Mouse (Mus musculus) gastrocnemius, postnatal 10 days (tissue): Measurements from ENCODE around the gene Cd300ld3. TPM values are rescaled to one million over a fixed set of nuclear protein-coding genes. Genes with fewer than 3 reads are reported as not detected.

Experiments used
- DNase-seq: peaks from one replicate; pipeline ENCODE4 v3.0.0; 2021; ENCODE audit warnings: mixed read lengths
- long read RNA-seq, 2 experiments: library from polyadenylated mRNA; stranded (forward); transcript quantifications; one replicate each; pipeline ENCODE4 v2.0.0; 2021
- total RNA-seq, 2 experiments: library from RNA; stranded (reverse); gene quantifications; 2 replicates each; pipeline ENCODE4 v1.2.3; 2021

Gene Cd300ld3
- 1 to 10 TPM; 2.4 to 3.7 TPM for total RNA-seq
- long read RNA-seq, experiment 1 = 0 reads
- long read RNA-seq, experiment 2 = 0 reads

DNA sequence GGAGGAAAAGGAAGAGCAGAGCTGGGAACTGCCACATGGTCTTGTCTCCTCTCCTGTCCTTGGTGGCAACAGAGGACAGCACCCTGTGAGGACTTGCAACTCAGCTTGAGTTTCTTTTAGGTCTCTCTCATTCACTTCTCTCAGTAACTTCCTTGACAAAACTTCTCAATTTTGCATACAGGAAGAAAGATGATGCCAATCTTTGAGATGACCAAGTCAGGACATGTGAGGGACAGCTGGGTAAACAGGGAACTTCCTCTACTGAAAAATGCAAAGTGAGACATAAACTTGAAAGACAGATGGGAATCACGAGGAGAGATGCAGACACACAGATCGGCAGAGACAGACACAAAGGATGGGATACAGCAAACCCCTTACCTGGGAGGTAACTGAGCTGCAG, at the start of gene Cd300ld3:
Cd300ld3 (minus strand) TSS at position 151 of the 400 bp plus-strand sequence.
- DNase-seq = no peak

DNA sequence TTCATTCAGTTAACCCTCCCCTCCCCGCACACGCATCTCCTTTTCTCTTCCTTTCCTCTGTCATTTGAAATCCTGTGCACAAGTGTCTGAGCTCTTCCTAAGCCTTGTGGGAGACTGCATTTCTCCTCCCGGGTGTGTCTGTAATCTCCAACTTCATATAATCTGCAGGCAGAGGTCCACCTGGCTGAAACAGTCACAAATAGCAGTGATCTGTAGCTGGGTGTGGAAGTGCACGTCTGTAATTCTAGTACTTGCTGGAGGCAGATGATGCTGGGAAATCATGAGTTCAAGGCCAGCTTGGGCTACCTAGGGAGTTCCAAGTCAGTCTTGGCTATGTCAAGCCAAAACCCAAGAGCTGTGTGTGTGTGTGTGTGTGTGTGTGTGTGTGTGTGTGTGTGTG, 43.9 kb upstream of the Cd300ld3 start:
- DNase-seq = no peak

DNA sequence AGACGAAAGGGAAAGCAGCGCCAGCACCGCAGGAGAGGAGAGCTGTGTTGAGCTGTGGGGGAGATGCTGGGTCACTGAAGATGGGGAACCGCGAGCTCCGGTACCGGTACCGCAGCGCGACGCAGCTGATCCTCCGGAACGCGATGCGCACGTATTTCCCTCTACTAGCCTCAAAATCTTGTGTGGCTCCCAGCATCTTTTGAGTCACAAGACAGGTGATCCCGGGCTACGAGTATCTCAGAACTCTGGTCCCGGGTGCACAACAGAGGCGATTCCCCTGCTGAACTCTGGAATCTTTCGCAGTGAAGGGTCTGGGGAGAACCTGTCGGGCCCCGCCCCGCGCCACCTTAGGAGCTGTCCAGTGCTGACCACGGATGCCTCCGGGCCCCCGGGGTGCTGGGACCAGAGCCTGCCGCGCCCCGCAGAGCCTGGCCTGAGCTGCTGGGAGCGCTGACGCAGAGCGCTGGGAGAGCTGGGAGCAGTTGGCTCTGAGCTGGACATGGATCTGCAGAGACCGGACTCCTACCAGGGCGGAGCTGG, 43.2 kb upstream of the Cd300ld3 start, which contains the start of gene Rab37:
Rab37 (plus strand) TSS at position 70 of the 540 bp plus-strand sequence.
- no peak for DNase-seq

DNA sequence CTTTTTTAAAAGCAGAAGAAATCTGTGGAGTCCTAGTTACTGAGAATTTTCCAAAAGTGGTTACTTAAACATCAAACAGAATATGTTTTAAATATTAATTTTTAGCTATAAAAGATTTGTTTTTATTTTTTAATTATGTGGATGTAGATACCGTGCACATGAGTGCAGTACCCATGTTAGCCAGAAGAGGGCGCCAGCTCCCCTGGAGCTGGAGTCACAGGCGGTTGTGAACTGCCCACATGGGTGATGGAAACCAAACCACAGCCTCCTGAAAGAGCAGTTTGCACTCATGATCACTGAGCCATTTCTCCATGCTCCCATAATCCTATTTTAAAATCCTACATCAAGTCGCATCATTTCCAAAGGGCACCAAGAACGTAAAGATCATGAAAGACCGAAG, 41.6 kb upstream of the Cd300ld3 start:
- DNase-seq = no peak

DNA sequence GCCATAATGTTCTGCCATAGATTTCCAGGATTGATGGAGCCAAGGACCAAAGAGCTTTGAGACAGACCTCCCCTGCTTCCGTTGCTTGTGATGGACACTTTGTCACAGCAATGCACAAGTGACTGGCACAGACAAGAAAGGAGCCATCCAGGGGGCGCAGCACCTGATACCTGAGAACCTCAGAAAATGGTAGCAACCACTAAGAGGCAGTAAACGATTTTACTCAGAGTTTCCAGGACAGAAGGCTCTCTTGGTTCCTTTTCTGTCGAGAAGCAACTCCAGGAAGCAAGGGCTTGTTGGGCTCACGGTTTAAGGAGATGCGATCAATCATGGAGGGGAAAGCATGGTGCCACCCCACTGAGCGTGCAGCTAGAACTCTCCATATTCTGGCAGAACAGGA, 38.0 kb upstream of the Cd300ld3 start:
- no peak for DNase-seq

DNA sequence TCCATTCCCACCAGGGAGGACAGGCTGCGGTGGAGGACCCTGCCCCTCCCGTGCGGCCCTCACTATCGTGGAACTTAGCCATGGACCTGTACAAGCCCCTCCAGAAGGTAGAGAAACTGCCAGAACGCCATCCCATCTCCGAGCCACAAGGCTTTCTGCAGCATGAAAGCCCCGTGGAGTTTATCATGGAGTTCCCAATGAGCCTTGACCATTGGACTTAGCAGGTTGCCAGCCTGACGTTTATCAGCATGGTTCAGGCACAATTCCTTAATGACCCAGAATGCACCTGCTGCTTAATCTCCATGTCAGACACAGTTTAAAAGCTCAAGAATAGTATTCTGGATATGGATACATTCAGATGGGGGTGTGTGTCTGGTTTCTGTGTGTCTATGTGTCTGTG, 36.9 kb upstream of the Cd300ld3 start:
- no peak for DNase-seq

DNA sequence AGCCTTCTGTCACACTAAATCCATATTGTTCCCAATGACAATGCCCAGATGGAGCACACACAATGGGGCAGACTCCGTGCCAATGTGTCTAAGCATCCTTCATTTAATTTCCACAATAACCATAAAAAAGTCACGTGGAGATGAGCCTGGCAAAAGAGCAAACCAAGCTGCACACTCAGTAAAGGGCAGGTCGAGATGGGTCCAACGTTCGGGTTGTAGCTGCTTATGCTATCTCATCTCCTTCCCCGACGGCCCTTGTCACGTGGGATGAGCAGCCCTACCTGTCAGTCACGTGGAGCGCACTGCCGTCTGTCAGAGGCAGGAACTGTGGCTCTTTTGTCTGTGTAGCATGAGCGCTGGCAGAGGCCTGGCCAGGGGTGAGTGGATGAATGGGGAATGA, 36.4 kb upstream of the Cd300ld3 start:
- DNase-seq = no peak

DNA sequence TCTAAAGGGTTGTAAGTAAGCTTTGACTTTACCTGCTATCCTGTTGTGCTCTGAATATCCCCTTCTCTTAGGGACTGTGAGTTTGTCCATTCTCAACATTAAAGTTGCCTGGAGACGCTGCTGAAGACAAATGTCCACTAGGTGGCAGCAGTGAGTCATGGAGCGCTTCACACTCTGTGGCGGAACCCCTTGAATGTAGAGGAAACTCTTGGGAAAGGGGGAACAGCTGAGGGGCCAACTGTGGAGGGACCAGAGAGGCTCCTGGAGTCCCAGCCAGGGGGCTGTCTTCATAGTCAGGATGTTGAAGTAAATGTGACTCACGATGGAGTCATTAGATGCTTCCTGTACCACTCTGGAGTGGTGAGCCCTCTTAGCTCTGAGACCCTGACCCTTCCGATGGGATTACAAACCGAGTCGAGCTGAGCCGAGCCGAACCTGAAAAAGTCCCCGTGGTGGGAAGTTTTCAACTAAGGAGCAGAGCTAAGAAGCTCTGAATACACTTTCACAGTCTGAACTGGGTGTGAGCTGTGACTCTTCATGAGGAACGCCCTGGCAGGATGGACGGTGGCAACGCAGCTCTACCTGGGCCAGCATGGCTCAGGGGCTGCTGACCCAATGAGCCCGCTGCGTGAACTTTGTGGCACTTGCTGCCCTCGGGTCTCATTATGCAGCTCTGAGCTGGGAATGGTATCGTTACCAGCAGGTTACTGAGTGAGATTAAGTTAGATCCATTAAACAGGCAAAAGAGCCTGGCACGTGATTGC, 35.3 kb upstream of the Cd300ld3 start:
- peak; percentile 75 for DNase-seq

DNA sequence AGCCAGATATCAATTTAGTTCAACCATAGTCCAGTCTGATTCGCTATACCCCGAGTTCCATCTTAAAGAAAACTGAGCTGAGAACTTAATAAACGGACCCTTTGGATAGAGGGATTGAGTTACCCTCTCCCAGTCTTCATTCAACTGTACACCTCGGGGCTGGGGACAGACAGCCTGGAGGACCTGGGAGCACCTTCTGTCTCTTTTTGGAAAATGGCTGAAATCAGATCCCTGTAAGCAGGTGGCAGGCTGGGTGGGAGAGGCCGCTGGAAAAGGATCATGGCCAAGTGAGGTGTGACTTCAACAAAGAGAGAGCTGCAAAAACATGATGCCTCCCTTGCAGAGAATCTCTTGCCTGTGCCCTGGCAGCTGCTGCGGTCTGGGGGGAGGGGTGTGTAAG, 34.0 kb upstream of the Cd300ld3 start:
- no peak for DNase-seq

DNA sequence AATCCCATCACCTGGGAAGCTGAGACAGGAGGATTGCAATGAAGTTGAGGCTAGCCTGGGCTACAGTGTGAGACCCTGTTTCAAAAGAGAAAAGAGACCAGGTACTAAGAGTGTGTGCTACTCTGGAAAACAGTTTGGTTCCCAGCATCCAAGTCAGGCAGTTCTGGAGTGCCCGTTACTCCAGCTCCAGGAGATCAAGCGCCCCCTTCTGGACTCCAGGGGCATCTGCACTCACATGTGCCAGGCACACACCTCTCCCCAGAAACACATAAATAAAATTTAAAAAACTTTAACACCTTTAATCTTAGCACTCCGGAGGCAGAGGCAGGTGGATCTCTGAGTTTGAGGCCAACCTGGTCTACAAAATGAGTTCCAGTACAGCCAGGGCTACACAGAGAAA, 33.2 kb upstream of the Cd300ld3 start:
- DNase-seq = no peak

DNA sequence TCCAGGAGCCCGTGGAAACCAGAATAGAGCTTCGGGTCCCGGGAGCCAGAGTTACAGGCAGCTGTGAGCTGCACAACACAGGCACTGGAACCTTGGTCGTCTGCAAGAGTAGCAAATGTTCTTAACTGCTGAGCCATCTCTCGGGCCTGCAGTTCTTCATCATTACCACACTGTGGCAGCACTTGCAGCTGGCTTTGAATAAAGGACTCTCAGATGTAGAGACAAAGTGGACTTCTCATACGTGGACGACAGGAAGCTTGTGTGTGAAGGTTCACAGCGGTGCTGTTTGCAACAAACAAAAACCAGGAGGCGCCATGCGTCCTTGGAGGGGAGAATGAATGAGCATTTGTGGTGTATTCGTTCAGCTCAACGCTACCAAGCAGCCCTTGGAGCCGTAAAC, 32.7 kb upstream of the Cd300ld3 start:
- DNase-seq = peak; percentile 16

DNA sequence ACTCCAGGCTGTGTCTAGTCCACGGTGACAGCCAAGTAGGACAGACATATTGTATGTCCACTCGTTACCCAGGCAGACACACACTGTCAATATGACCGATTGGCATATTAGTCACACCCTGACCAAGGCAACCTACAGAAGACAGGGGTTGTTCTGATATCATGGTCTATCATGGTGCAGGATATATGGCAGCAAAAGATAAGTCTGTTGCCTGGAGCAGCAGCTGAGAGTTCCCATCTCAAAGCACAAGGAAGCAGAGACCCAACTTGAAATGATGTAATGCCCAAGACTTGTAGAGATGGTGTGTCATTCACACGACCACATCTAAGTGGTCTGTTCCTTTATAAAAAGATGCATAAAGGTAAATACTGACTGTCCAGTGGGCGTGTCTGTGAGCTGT, 30.5 kb upstream of the Cd300ld3 start:
- DNase-seq = no peak

DNA sequence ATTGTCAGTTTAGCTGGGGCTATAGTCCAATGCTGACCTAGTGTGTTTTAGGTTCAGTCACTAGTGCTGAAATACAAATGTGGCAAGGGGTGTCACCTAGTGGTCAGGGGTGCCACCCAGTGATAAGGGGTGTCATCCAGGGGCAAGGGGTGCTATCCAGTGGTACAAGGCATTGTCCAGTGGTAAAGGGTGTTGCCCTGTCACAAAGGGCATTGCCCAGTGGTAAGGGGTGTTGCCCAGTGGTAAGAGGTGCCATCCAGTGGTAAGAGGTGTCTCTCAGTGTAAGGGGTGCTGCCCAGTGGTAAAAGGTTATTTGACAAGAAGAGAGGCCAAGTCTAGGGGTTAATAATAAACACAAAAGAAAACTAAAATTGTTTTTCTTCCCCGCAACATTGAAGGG, 29.2 kb upstream of the Cd300ld3 start:
- DNase-seq = no peak

DNA sequence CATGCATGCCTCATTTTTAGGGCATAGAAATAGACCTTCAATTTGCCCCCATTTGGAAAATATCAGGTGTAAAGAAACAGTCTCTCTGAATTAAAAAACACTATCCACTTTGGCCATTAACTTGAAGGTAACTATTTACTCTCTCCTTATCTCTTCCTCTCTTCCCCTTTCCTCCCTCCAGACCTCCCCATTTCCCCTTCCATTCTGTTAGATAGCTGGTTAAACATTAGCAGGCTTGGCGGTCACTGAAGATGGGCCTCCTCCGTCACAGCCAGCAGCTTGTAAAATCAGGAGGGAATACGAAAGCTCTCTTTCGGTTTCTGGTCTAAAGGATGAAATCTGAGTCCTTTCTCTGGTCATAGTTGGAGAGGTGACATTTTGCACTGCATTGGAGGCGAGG, 27.6 kb upstream of the Cd300ld3 start:
- DNase-seq = no peak

DNA sequence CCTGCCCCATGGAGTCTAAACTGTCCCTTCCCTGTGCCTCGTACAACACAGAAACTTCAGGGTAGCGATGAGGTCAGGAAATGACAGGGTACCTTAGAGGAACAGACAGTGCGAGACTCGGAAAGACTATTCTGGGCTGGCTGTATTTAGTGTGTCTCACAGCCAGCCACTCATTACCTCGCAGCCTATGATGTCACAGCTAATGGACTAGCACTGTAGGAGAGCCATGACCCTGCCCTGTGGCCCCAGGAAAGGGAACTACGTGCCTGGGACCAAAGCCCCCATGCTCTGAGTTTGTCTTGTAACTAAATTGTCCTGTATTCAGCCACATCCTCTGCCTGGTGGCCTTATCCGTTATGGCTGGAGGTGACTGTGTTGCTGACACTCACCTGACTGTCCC, 27.2 kb upstream of the Cd300ld3 start:
- no peak for DNase-seq

DNA sequence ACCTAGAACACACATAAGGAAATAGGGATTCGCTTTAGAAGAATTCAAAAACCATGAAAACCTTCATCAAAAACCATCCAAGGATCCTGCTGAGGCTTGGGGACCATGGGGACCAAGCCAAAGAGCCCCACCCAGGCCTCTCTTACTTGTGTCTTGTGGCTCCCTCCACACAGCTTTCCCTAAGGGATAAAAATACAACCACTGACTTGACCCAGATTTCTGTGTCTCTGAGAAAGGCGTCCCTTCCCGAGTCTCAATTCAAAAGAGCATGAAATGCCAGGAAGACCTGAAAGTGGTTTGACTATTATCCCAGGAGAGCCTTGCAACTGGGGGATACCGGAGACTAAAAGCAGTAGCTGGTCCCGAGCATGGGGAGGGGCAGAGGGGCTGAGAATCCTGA, 24.8 kb upstream of the Cd300ld3 start:
- DNase-seq = no peak

DNA sequence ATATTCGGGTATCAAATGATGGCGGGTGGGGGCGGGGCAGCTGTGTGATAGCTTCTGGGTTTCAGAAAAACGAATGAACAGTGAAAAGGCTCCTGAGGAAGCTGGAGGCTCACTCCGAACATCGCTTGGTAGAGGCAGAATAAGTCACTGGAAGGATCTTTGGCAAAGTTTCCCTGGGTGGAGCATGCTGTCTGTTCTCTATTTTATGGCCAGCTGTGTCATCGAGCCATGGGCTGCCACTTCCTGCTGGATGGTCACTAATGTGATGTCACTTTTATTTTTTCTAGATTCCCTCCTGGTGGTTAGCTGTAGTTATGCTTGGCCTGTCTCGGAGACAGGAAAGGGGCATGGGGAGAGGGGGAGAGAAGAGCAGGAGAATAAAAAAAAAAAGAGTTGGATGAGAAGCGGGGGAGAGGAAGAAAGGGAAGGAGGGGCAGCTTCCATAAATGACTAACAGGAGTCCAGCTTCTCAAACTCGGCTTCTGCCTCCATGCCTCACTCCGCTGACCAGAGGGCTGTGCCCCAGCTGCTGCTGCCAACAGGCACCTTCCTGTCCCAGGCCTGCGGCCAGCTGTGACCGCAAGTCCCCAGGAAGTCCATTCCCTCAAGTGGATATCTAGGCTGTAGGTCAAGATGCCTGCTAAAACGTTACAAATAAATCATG, 23.6 kb upstream of the Cd300ld3 start:
- peak; percentile 45 for DNase-seq

DNA sequence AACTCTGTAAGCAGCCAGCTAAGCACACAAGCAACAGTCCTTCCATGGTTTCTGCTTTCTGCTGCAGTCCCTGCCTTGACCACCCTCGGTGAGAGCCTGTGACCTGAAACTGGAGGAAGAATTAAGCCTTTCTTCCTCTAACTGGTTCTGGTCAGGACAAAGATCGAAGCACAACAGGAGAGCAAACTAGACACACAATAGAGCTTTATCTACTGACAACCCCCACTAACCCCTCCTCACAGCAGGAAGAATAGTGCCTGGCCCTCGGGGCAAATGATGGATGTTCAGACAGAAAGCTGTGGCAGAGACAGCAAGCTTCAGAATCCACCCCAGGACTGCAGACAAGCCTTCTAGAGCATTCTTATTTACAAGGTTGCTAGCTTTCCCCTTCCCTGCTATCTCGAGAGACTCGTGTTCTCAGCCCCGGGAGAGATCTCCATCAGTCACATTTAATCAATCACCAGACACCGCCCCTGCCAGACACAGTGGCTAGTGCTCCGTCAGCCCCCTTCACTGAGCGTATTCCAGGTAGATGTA, 22.9 kb upstream of the Cd300ld3 start:
- DNase-seq = no peak

DNA sequence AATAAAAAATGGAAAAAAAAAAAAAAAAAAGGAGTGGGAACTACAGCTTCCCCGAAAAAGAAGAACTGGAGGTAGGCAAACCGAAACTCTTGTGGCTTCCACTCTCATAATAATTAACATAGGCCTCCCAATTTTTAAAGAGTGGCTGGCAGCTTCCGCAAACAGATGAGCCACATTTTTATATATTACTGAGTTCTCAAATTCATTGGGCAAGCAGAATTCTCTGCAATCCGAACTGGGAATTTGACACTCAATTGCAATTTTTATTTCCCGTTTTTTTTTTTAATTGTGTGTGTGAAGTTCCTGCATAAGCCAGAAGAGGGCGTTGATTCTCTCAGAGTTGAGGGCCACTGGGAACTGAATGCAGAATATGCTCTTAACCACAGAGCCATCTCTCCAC, 18.6 kb upstream of the Cd300ld3 start:
- DNase-seq = no peak

DNA sequence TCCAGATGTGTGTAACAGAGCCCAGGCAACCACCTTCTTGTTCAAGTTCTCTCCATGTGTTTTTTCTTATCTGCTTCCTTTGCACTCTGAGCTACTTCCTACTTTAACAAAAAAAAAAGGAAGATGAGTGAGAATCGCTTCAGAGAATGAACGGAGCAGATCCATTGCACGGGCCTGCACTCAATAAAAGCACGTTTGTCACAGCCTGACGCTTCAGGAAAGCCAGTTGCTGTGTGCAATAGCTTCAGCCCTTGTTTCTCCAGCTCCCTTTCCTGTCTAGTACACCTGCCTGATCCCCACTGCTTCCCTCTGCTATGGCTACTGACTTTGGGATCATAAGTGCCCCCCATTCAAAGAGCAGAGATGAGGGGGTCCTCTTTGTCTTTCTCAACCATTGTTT, 13.9 kb upstream of the Cd300ld3 start, which contains the start of gene Cd300e:
Cd300e (minus strand) TSS at position 101 of the 400 bp plus-strand sequence.
- no peak for DNase-seq

DNA sequence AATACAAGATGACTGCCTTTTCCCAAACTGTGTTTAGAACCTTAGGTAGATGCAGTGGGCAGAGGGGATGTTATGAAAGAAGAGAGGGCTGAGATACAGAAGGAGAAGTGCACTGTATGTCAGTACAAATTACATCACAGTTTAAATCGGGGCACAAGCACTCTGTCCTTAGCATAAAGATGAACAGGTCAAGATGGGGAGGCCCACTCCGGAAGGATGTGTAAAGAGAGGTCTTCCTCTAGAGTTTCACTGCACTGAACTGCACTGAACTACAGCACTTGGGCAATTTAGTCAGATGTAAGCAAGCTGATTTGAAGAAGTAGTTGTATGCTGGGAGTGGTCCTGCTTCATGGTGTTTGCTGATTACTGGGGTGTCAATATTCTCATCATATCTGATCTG, 11.6 kb upstream of the Cd300ld3 start:
- no peak for DNase-seq

DNA sequence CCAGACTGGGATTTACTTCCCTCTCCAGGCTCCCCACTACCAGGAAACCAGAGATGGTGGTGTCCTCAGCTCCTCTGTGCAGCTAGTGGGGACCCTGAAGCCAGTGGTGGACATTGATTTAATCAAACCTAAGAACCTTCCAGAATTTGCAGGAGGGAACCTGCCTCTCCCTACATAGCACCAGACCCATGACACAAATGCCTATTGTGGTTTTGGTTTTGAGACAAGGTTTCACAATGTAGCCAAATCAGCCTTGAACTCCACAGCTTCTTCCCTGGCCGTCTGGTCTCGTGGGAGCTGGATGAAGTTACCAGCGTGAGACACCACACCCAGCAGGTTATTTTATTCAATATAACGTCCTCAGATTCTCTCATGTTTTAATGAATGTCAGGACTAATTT, 10.5 kb upstream of the Cd300ld3 start:
- no peak for DNase-seq

DNA sequence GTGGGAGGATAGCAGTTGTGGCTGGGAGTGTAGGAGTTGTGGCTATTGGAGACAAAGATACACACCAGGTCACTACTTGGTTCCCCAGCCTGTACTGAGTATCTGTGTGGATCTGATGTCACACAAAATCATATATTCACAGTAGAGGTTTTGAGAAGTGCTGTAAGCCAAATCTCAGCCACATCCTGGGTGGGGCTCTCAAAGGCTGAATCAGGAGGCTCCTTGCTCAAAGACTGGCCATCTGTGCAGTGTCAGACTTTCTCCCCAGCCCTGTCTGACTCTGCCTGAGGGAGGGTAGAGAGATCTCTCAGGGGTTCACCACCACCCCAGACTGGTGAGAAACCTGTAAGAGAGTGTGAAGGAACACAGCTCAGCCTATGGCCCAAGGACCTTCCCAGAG, 6.3 kb upstream of the Cd300ld3 start:
- DNase-seq = no peak
